Mouse (Mus musculus): Measurements from ENCODE around the gene Krtap20-2.
"Not testable (repeated sequence)": the region's sequence is repeated elsewhere in the genome, so short reads cannot be mapped to it uniquely, and the experiment has no call there.

Krtap20-2 gene
- long read RNA-seq, experiment 1: 0 reads
- long read RNA-seq, experiment 2: 0 reads

- intact Hi-C loops (cut with DNase I): no loop called here
Observed at GRCm38 (mm10) chr16:89205561-89205960, at the start of gene Krtap20-2. Krtap20-2 (plus strand) TSS chr16:89205861.

- intact Hi-C loops (cut with DNase I): no loop called here
Observed at GRCm38 (mm10) chr16:89157652-89158051, 48.0 kb upstream of the Krtap20-2 start, which contains the start of gene Gm9789. Gm9789 (plus strand) TSS chr16:89157952.

- intact Hi-C loops (cut with DNase I): not testable (repeated sequence)
Observed at GRCm38 (mm10) chr16:89169190-89169589, 36.5 kb upstream of the Krtap20-2 start, which contains the start of gene Gm7735. Gm7735 (plus strand) TSS chr16:89169490.

GRCm38 (mm10) chr16:89174435-89174834, 31.2 kb upstream of the Krtap20-2 start, which contains the start of gene 1110057P08Rik:
1110057P08Rik (plus strand) TSS chr16:89174735.
- intact Hi-C loops (cut with DNase I): no loop called here

- intact Hi-C loops (cut with DNase I): no loop called here
Observed at GRCm38 (mm10) chr16:89188621-89189020, 17.0 kb upstream of the Krtap20-2 start.

Data from adrenal gland (tissue).